Mouse (Mus musculus): ENCODE measurements around the gene Carmil2.

Gene Carmil2

GRCm38 (mm10) chr8:105685796-105686308, at the start of gene Carmil2:
Carmil2 (plus strand) TSS chr8:105686274.
- DNase-seq (ENCODE audit: low spot score) = peak; percentile 50

- peak; percentile 53 for DNase-seq (ENCODE audit: low spot score)
Observed at GRCm38 (mm10) chr8:105636963-105637510, 49.0 kb upstream of the Carmil2 start, which contains the start of gene Agrp. Agrp (minus strand) TSS chr8:105637393.

GRCm38 (mm10) chr8:105637601-105638041, 48.5 kb upstream of the Carmil2 start:
- DNase-seq (ENCODE audit: low spot score) = peak; percentile 68

GRCm38 (mm10) chr8:105638510-105638909, 47.6 kb upstream of the Carmil2 start:
- no peak for DNase-seq (ENCODE audit: low spot score)

- no peak for DNase-seq (ENCODE audit: low spot score)
Observed at GRCm38 (mm10) chr8:105639835-105640234, 46.2 kb upstream of the Carmil2 start.

GRCm38 (mm10) chr8:105640511-105640910, 45.6 kb upstream of the Carmil2 start:
- DNase-seq (ENCODE audit: low spot score) = no peak

GRCm38 (mm10) chr8:105645205-105645604, 40.9 kb upstream of the Carmil2 start:
- DNase-seq (ENCODE audit: low spot score) = no peak

- DNase-seq (ENCODE audit: low spot score) = no peak
Observed at GRCm38 (mm10) chr8:105648929-105649328, 37.1 kb upstream of the Carmil2 start.

- no peak for DNase-seq (ENCODE audit: low spot score)
Observed at GRCm38 (mm10) chr8:105657641-105658040, 28.4 kb upstream of the Carmil2 start.

- peak; percentile 60 for DNase-seq (ENCODE audit: low spot score)
Observed at GRCm38 (mm10) chr8:105661167-105661566, 24.9 kb upstream of the Carmil2 start.

- no peak for DNase-seq (ENCODE audit: low spot score)
Observed at GRCm38 (mm10) chr8:105677891-105678290, 8.2 kb upstream of the Carmil2 start.

GRCm38 (mm10) chr8:105685325-105685724, 749 bp upstream of the Carmil2 start:
- no peak for DNase-seq (ENCODE audit: low spot score)

GRCm38 (mm10) chr8:105686551-105686950, 477 bp downstream of the Carmil2 start:
- DNase-seq (ENCODE audit: low spot score) = no peak

GRCm38 (mm10) chr8:105687512-105687911, 1.4 kb downstream of the Carmil2 start:
- no peak for DNase-seq (ENCODE audit: low spot score)

GRCm38 (mm10) chr8:105688242-105688752, 2.2 kb downstream of the Carmil2 start:
- no peak for DNase-seq (ENCODE audit: low spot score)

- no peak for DNase-seq (ENCODE audit: low spot score)
Observed at GRCm38 (mm10) chr8:105689256-105689982, 3.3 kb downstream of the Carmil2 start.

GRCm38 (mm10) chr8:105689983-105690360, 3.9 kb downstream of the Carmil2 start:
- no peak for DNase-seq (ENCODE audit: low spot score)

GRCm38 (mm10) chr8:105690978-105691377, 4.9 kb downstream of the Carmil2 start:
- DNase-seq (ENCODE audit: low spot score) = no peak

GRCm38 (mm10) chr8:105692449-105693182, 6.5 kb downstream of the Carmil2 start:
- DNase-seq (ENCODE audit: low spot score) = no peak

GRCm38 (mm10) chr8:105693648-105694047, 7.6 kb downstream of the Carmil2 start:
- peak; percentile 56 for DNase-seq (ENCODE audit: low spot score)

- DNase-seq (ENCODE audit: low spot score) = no peak
Observed at GRCm38 (mm10) chr8:105694051-105694799, 8.2 kb downstream of the Carmil2 start.
